Mouse (Mus musculus): Measurements from ENCODE around the gene 6030408B16Rik. TPM values are rescaled to one million over a fixed set of nuclear protein-coding genes. Genes with fewer than 3 reads are reported as not detected.
A peak's percentile ranks its signal among the peaks of the same experiment; 100 is the strongest.

Gene 6030408B16Rik
- polyA plus RNA-seq, 1 experiment from 2014 or later: 0.48 TPM

DNA sequence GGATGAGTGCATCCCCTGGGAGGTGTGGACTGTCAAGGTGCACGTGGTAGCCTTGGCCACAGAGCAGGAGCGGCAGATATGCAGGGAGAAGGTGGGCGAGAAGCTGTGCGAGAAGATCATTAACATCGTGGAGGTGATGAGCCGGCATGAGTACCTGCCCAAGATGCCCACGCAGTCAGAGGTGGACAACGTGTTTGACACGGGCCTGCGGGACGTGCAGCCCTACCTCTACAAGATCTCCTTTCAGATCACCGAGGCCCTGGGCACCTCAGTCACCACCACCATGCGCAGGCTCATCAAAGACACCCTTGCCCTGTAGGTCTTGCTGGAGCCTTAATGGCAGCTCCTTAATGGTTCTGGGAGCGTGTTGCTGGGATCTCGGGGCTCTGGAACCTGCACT lies 2.7 kb upstream of the 6030408B16Rik start:
- no peaks in the 10 kb centered on the region for H3K27me3 ChIP-seq
- H3K4me3 ChIP-seq: no peak overlapping the region
- H3K4me2 ChIP-seq (replicated peaks): no peak overlapping the region
- no peak for ATAC-seq (replicated peaks)
- H3K9me3 ChIP-seq: no peaks in the 10 kb centered on the region
- peaks cover 5% of the 10 kb centered on the region for H3K4me1 ChIP-seq
- peaks cover 52% of the 10 kb centered on the region for H3K36me3 ChIP-seq
- WGBS: 94% methylated on average over 15 of the region's 15 CpGs
- no peak overlapping the region for H3K9ac ChIP-seq (replicated peaks)
- H3K27ac ChIP-seq (replicated peaks): no peak overlapping the region

DNA sequence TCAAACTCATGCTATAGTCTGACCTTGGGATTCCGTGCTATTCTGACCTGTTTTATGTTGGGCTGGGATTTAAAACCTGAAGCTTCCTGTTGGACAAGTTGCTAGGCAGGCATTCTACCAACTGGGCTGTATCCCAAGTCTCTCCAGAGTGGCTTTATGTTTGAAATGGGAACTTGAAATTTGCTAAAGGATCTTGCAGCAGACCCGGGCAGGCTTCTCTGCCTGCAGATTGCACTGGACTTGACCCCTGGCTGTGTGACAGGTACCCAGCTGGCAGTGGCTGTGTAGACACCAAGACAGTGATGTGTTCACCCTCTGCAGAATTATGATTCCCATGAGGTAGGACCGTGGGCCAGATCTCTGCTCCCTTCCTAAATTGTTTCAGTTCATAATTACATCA lies 1.0 kb upstream of the 6030408B16Rik start:
- Histone ChIP-seq H3K4me1 (no peaks in the 10 kb centered on the region), H3K4me3 (no peak overlapping the region), H3K9ac (replicated peaks) (no peak overlapping the region), H3K27me3 (no peaks in the 10 kb centered on the region), H3K4me2 (replicated peaks) (no peak overlapping the region), H3K36me3 (peaks cover 50% of the 10 kb centered on the region), H3K9me3 (no peaks in the 10 kb centered on the region), H3K27ac (replicated peaks) (no peak overlapping the region)
- no peak for ATAC-seq (replicated peaks)
- 89% methylated on average over 3 of the region's 3 CpGs for WGBS

DNA sequence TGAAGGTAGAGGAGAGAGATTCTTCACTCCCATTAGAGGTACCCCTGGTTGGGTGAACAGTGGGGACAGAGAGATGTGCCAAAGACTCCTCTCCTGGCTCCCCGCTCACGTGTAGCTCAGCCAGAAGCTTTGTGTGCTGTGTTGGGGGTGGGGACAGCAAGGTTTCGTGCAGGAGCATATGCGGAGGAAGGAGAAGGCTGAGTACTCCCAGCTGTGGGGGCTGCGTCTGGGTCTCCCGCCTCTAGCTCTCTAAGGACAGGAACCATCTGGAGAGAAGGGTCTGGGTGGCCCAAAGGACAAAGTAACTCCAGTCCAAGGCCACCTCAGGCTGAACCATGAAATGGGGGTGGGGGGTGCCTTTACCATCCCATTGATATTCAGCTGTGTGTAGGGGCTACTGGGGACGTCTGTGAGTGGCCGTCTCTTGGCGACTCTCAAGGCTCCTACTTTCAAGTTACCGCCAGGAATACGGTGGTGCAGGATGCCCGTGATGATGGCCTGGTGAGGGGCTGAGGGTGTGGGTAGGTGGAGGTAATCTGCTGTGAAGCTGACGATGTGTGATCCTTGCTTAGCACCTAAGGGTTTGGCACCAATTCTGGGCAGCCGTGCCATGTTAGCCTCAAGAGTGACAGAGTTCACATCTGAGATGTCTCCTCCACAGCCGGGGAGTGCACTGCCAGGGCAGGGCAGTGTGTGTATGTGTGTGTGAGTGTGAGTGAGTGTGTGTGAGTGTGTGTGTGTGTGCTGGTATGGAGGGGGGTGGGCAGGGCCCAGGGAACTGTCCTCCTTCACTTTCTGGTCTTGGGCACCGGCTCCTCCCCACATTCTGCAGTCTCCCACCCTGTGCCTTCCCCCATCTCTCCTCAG lies 1.2 kb downstream of the 6030408B16Rik start:
- no peak overlapping the region for H3K4me3 ChIP-seq
- WGBS: 70% methylated on average over 16 of the region's 16 CpGs
- ATAC-seq (replicated peaks): no peak

DNA sequence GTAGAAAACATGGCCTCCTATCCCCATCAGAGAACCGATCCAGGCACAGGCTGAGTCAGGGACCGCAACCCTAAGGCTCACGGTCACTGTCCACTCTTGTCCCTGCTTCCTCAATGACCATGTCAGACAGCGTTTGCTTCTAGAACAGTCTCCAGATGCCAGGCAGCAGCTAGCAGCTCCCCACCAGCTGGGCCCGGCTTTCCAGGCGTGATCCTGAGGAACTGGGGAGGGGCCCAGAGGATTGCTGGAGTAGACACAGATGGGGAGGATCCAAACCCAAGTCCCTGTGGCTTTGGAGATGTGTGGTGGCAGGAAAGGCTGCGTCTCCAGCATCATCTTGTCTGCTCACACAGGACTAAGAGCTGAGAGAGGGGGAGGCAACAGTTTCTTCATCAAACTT lies 2.1 kb downstream of the 6030408B16Rik start:
- Histone ChIP-seq H3K27me3 (no peaks in the 10 kb centered on the region), H3K27ac (replicated peaks) (no peak overlapping the region), H3K4me3 (no peak overlapping the region), H3K36me3 (peaks cover 19% of the 10 kb centered on the region), H3K4me1 (no peaks in the 10 kb centered on the region), H3K9me3 (no peaks in the 10 kb centered on the region), H3K4me2 (replicated peaks) (no peak overlapping the region), H3K9ac (replicated peaks) (no peak overlapping the region)
- ATAC-seq (replicated peaks): no peak
- 85% methylated on average over 7 of the region's 7 CpGs for WGBS

More for the DNA sequence above, 1.2 kb downstream of the 6030408B16Rik start:
- H3K4me1 ChIP-seq: no peaks in the 10 kb centered on the region
- no peaks in the 10 kb centered on the region for H3K27me3 ChIP-seq
- H3K36me3 ChIP-seq: peaks cover 27% of the 10 kb centered on the region
- no peaks in the 10 kb centered on the region for H3K9me3 ChIP-seq
- H3K4me2 ChIP-seq (replicated peaks): no peak overlapping the region
- H3K9ac ChIP-seq (replicated peaks): no peak overlapping the region
- H3K27ac ChIP-seq (replicated peaks): no peak overlapping the region

DNA sequence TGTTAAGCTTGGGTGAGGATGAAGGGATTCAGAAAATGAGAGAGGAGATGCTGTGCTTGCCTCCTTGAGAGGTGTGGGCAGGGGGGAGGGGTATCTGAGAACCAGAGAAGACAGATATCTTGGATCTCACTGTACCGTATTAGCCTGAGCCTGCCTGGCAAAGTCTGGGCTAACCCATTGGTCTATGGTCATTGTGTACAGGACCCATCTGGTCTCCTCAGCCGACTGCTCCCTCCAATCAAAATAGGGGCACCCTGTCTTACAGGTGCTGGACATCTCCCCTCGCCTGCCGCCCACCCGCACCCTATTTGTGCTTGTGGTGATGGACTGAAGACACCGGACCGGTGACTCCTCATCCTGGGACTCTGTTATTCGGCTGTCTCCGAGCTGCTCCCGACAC lies 2.6 kb downstream of the 6030408B16Rik start:
- H3K4me2 ChIP-seq (replicated peaks): no peak overlapping the region
- WGBS: 92% methylated on average over 10 of the region's 10 CpGs
- ATAC-seq (replicated peaks): no peak
- no peak overlapping the region for H3K27ac ChIP-seq (replicated peaks)
- peaks cover 14% of the 10 kb centered on the region for H3K36me3 ChIP-seq
- H3K9ac ChIP-seq (replicated peaks): no peak overlapping the region
- no peaks in the 10 kb centered on the region for H3K4me1 ChIP-seq
- H3K9me3 ChIP-seq: no peaks in the 10 kb centered on the region
- no peak overlapping the region for H3K4me3 ChIP-seq
- H3K27me3 ChIP-seq: no peaks in the 10 kb centered on the region

DNA sequence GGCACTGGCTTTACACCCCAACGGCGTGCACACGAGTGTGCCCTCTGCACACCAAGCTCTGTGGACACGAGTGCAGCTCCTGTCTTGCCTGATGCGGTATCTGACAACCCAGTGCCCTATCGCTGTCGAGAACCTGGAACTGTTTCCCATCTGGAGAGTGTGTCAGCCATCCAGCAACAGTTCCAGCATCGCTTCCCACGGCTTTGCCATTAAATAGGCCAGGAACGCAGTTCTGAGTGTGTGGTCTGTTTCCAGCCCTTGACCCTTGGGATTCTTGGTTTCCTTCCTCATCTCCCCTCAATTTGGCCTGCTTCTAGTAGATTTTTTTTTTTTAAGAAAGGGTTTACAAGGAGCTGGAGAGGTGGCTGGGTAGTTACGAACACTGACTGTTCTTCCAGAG lies 3.1 kb downstream of the 6030408B16Rik start:
- Histone ChIP-seq H3K9ac (replicated peaks) (no peak overlapping the region), H3K9me3 (no peaks in the 10 kb centered on the region), H3K27me3 (no peaks in the 10 kb centered on the region), H3K4me2 (replicated peaks) (no peak overlapping the region), H3K27ac (replicated peaks) (no peak overlapping the region), H3K36me3 (peaks cover 9% of the 10 kb centered on the region), H3K4me3 (no peak overlapping the region), H3K4me1 (no peaks in the 10 kb centered on the region)
- no peak for ATAC-seq (replicated peaks)
- WGBS: 90% methylated on average over 11 of the region's 11 CpGs

DNA sequence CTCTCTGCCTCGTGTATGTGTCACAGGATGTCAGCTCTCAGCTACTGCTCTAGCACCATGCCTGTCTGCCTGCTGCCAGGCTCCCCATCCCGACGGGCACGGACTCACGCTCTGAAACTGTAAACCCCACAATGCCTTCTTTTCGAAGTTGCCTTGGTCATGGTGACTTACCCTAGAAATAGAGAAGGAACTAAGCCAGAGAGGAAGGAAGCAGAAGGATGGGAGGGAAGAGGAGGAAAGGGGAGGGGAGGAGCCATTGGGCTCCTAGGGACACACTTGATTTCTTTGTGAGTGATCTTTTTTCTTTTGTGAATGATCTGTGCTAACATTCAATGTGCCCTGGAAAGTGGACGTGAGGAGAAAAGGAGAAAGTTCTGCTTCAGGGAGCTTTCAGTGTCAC lies 5.0 kb downstream of the 6030408B16Rik start:
- WGBS: 39% methylated on average over 7 of the region's 7 CpGs
- Histone ChIP-seq H3K27ac (replicated peaks) (no peak overlapping the region), H3K9me3 (no peaks in the 10 kb centered on the region), H3K4me3 (no peak overlapping the region), H3K4me2 (replicated peaks) (peak overlapping the region; percentile 13; the same call in 1 of the 2 replicates), H3K36me3 (peaks cover under 1% of the 10 kb centered on the region; the same call in 1 of the 2 replicates), H3K27me3 (no peaks in the 10 kb centered on the region), H3K9ac (replicated peaks) (no peak overlapping the region), H3K4me1 (no peaks in the 10 kb centered on the region)
- ATAC-seq (replicated peaks): no peak

DNA sequence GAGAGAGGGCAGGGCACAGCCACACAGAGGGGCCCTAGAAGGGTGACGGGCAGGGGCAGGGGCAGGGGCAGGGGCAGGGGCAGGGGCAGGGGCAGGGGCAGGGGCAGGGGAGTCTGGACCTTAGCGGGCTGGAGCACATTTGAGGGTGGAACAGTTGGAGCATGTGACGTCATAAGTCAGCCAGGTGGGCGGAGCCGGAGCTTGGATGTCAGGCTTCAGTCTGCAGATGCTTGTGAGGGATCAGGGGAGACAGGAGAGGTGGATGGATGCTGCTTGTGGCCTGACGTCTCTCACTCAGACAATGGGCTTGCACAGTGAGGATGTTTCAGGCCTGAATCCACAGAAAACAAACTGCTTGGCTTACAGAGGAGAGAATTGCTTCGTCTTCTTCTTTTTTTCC lies 5.5 kb downstream of the 6030408B16Rik start:
- H3K4me3 ChIP-seq: no peak overlapping the region
- no peak for ATAC-seq (replicated peaks)
- no peaks in the 10 kb centered on the region for H3K4me1 ChIP-seq
- no peak overlapping the region for H3K27ac ChIP-seq (replicated peaks)
- H3K4me2 ChIP-seq (replicated peaks): peak overlapping the region; percentile 13; the same call in 1 of the 2 replicates
- no peaks in the 10 kb centered on the region for H3K36me3 ChIP-seq
- H3K27me3 ChIP-seq: no peaks in the 10 kb centered on the region
- H3K9me3 ChIP-seq: no peaks in the 10 kb centered on the region
- 11% methylated on average over 7 of the region's 7 CpGs for WGBS
- H3K9ac ChIP-seq (replicated peaks): no peak overlapping the region

DNA sequence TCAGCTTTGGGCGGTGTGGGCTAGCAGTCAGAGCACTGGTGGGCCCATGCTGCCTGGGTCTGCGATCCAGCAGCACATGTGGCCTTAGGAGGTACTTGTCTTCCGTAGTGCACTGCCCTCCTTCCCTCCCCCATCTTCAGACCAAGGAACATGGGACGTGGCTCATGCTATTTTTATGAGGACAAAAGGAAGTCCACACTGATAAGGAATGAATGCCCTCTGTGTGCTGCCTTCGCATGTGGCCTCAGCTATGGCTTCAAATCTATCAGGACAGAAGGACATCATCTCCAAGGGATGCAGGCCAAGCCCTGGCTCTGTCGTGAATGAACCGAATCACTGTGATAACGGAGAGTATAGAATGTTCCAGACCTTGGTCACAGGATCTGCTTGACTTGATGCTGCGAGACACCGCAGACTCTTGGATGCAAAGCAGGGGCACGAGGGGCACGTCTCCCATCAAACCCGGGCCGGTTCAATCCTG lies 6.5 kb downstream of the 6030408B16Rik start:
- 80% methylated on average over 14 of the region's 14 CpGs for WGBS
- Histone ChIP-seq H3K27me3 (no peaks in the 10 kb centered on the region), H3K9me3 (no peaks in the 10 kb centered on the region), H3K36me3 (no peaks in the 10 kb centered on the region), H3K4me3 (no peak overlapping the region), H3K4me1 (no peaks in the 10 kb centered on the region), H3K9ac (replicated peaks) (no peak overlapping the region), H3K27ac (replicated peaks) (no peak overlapping the region), H3K4me2 (replicated peaks) (no peak overlapping the region)
- no peak for ATAC-seq (replicated peaks)

DNA sequence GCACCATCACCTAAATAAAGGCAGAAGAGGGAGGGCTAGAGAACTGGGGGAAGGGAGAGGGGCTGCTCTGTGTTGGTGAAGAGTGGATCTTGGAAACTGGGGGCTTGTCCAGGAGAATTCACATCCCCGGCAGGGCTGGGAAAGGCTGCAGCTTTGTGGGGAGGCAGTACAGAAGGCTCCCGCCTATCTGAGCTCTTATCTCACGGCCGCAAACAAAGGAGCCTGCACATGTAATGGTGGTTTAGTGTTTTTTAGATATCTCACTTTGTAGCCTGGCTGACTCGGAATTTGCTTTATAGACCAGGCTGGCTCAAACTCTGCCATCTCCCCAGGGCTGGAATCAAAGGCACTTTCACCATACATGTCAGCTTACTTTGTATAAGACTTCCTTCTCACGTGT lies 7.1 kb downstream of the 6030408B16Rik start:
- Histone ChIP-seq H3K4me2 (replicated peaks) (no peak overlapping the region), H3K9me3 (no peaks in the 10 kb centered on the region), H3K4me3 (no peak overlapping the region), H3K27me3 (no peaks in the 10 kb centered on the region), H3K36me3 (no peaks in the 10 kb centered on the region), H3K27ac (replicated peaks) (no peak overlapping the region), H3K4me1 (no peaks in the 10 kb centered on the region), H3K9ac (replicated peaks) (no peak overlapping the region)
- ATAC-seq (replicated peaks): no peak
- WGBS: 68% methylated on average over 6 of the region's 6 CpGs

DNA sequence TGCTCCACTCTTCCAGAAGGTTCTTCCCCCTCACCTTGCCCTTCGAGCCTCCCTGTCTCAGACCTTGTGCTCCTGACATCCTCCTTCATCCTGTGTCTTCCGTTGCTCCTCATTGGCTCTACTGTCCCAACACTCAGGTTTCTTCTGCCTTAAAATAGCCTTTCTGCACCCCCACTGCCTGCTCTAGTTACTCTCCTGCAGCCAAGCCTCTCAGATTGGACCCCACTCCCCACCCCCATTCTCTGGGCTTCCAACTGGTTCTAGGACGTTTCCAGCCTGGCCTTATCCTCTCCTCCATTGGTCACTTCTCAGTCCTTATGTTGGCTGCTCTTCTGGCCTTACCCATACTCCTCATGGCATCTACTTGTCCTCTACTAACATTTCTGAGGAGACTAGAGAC lies 9.2 kb downstream of the 6030408B16Rik start:
- no peaks in the 10 kb centered on the region for H3K36me3 ChIP-seq
- no peaks in the 10 kb centered on the region for H3K9me3 ChIP-seq
- ATAC-seq (replicated peaks): no peak
- no peaks in the 10 kb centered on the region for H3K27me3 ChIP-seq
- H3K4me3 ChIP-seq: no peak overlapping the region
- no peak overlapping the region for H3K4me2 ChIP-seq (replicated peaks)
- H3K27ac ChIP-seq (replicated peaks): no peak overlapping the region
- H3K4me1 ChIP-seq: no peaks in the 10 kb centered on the region
- H3K9ac ChIP-seq (replicated peaks): no peak overlapping the region
- WGBS: 75% methylated on average over 3 of the region's 3 CpGs

DNA sequence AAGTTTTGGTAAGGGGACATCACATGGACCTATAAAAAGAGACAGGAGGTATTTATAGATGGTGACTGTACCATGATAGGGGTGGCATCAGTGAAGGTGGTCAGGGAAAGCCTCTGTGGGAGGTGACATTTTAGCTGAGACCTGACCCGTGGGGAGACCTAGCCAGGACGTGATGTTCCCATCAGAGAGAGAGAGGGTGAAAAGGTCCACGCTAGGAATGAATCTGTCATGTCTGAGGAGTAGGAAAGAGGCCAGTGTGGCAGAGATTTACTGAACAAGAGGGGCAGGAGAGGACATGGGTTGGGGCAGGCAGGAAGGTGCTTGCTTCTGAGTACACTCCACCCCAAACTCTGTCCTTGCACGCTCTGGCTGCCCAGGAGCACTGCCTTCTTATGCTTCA lies 10.8 kb downstream of the 6030408B16Rik start:
- no peaks in the 10 kb centered on the region for H3K27me3 ChIP-seq
- H3K9ac ChIP-seq (replicated peaks): no peak overlapping the region
- no peaks in the 10 kb centered on the region for H3K9me3 ChIP-seq
- no peak overlapping the region for H3K4me2 ChIP-seq (replicated peaks)
- 90% methylated on average over 4 of the region's 4 CpGs for WGBS
- H3K4me3 ChIP-seq: no peak overlapping the region
- H3K27ac ChIP-seq (replicated peaks): no peak overlapping the region
- ATAC-seq (replicated peaks): no peak
- no peaks in the 10 kb centered on the region for H3K4me1 ChIP-seq
- no peaks in the 10 kb centered on the region for H3K36me3 ChIP-seq

DNA sequence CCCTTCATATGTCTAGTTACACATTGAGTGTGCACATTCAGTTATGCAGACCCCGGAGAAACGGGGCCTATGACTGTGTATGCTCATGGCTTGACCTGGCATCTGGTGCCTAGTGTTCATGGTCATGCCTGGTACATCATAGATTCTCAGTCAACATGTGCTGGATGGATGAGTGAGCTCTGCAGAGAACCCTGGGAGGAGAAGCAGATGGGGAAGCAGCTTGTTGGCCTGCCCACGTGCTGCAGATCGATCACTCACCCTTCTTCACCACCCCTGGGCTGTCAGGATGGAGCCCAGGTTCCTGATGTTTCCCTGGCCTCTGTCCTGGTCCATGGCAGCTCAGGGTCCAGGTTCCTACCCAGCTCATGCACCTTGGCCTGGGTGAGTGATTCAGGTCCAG lies 13.4 kb downstream of the 6030408B16Rik start:
- no peaks in the 10 kb centered on the region for H3K4me1 ChIP-seq
- no peak overlapping the region for H3K27ac ChIP-seq (replicated peaks)
- H3K4me2 ChIP-seq (replicated peaks): no peak overlapping the region
- H3K36me3 ChIP-seq: no peaks in the 10 kb centered on the region
- no peaks in the 10 kb centered on the region for H3K27me3 ChIP-seq
- no peaks in the 10 kb centered on the region for H3K9me3 ChIP-seq
- no peak for ATAC-seq (replicated peaks)
- WGBS: 95% methylated on average over 4 of the region's 4 CpGs
- H3K4me3 ChIP-seq: no peak overlapping the region
- H3K9ac ChIP-seq (replicated peaks): no peak overlapping the region
